ENCODE assay signal across 28 mouse cellular contexts in the genomic region with DNA sequence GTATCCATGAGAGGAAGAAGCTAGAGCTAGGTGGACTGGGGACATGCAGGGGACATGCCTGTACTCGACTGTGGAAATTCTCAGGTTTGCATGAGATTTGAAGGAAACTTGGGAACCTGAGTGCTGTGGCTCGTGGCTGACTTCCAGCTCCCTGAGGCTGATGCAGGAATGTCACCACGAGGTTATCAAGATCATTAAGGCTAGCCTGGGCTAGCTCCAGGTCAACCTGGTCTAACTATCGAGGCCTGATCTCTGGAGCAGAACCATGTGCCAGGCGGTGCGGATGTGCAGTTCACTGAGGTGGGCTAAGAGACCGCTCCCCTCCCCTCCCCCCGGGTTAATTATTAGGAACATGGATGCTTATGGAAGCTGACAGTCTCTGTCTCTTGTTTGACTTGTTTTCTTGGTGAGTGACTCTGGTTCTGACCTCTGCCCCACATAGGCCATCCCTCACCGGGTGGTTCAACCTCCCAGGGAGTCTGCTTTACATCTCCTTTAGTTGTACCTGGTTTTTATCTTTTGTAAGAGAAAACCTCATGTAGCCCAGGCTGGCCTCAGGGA. TPM values are rescaled to one million over a fixed set of nuclear protein-coding genes. Genes with fewer than 3 reads are reported as not detected.
DNase-seq lines count a peak whose midpoint lies in the region; ATAC-seq and TF ChIP-seq lines count a peak whose summit lies in the region.
"Had no signal": no experiment of that assay in that cellular context is flagged by ENCODE, and none has a peak within 500 bp of the region (broad histone marks: within the 10 kb centered on the region; RNA-seq: fewer than 3 reads in every experiment).

No protein-coding gene starts in this region.

- 0 out of 2 replicates have a peak, but pooled peaks have one; percentile 28 for TF ChIP-seq EP300 in ES-Bruce4 (IDR thresholded peaks at IDR 0.05; ENCODE audit: insufficient read depth, low read depth, low read length)

- no peak overlapping the region for H3K4me3 ChIP-seq in liver, embryonic 13.5 days (replicated peaks)
- H3K4me3 ChIP-seq in liver, embryonic 11.5 days (ENCODE audit: low read depth, low read length) = no peak overlapping the region
- H3K4me3 ChIP-seq in E14TG2a.4 (replicated peaks; ENCODE audit: low read length) (0 out of 2 replicates have a peak overlapping the region, but pooled peaks have one; percentile 75), ES-Bruce4 (ENCODE audit: low read depth, low read length) (no peak overlapping the region)
- H3K4me3 ChIP-seq in limb, embryonic 13.5 days = no peak overlapping the region
- H3K4me3 ChIP-seq: forebrain, embryonic 13.5 days; left cerebral cortex, adult 2 months; limb, embryonic 15.5 days; midbrain, embryonic 12.5 days had no signal

- no peaks in the 10 kb centered on the region for H3K9me3 ChIP-seq in liver, embryonic 13.5 days (replicated peaks)
- H3K9me3 ChIP-seq in liver, embryonic 11.5 days (ENCODE audit: control insufficient read depth, low read length) = no peaks in the 10 kb centered on the region
- H3K9me3 ChIP-seq in E14TG2a.4 (ENCODE audit: low read length) (no peaks in the 10 kb centered on the region), ES-Bruce4 (replicated peaks; ENCODE audit: control insufficient read depth, insufficient read depth, low read length, poor library complexity, severe bottlenecking) (no peaks in the 10 kb centered on the region)
- no peaks in the 10 kb centered on the region for H3K9me3 ChIP-seq in limb, embryonic 13.5 days
- H3K9me3 ChIP-seq: forebrain, embryonic 13.5 days; hindbrain, embryonic 12.5 days; intestine, embryonic 15.5 days; limb, embryonic 15.5 days; midbrain, embryonic 12.5 days had no signal

- H3K4me1 ChIP-seq in liver, embryonic 13.5 days (replicated peaks) = peaks cover 59% of the 10 kb centered on the region
- H3K4me1 ChIP-seq in liver, embryonic 11.5 days (replicated peaks; ENCODE audit: control insufficient read depth, insufficient read depth, low read length) = peaks cover 24% of the 10 kb centered on the region
- H3K4me1 ChIP-seq in E14TG2a.4 (replicated peaks; ENCODE audit: low read depth, low read length) (peaks cover 70% of the 10 kb centered on the region), ES-Bruce4 (ENCODE audit: control insufficient read depth, insufficient read depth, low read length) (peaks cover 19% of the 10 kb centered on the region)
- H3K4me1 ChIP-seq in limb, embryonic 13.5 days = peaks cover 39% of the 10 kb centered on the region

- H3K27ac ChIP-seq in liver, embryonic 13.5 days = 0 out of 2 replicates have a peak overlapping the region, but pooled peaks have one; percentile 62
- no peak overlapping the region for H3K27ac ChIP-seq in liver, embryonic 11.5 days (ENCODE audit: low read depth, low read length)
- 0 out of 2 replicates have a peak overlapping the region, but pooled peaks have one; percentile 46 for H3K27ac ChIP-seq in ES-Bruce4 (ENCODE audit: insufficient read depth, low read length)
- no peak overlapping the region; the same call in 1 of the 2 replicates for H3K27ac ChIP-seq in limb, embryonic 13.5 days
- H3K27ac ChIP-seq: forebrain, embryonic 13.5 days; hindbrain, embryonic 12.5 days; hindbrain, postnatal 0 days; intestine, embryonic 15.5 days; left cerebral cortex, adult 2 months; limb, embryonic 15.5 days had no signal

- whole genome bisulfite sequencing in liver, embryonic 13.5 days (ENCODE audit: insufficient replicate concordance) = 66% methylated on average over 9 of the region's 9 CpGs
- 73% methylated on average over 9 of the region's 9 CpGs for WGBS in liver, embryonic 11.5 days
- 81% methylated on average over 9 of the region's 9 CpGs for WGBS in limb, embryonic 13.5 days

- TF ChIP-seq CTCF in E14TG2a.4 (conservative IDR thresholded peaks at IDR 0.05; ENCODE audit: low read length) = no peak
- TF ChIP-seq CTCF in ES-Bruce4 (IDR thresholded peaks at IDR 0.05; ENCODE audit: low read depth, low read length) = no peak

- ATAC-seq in liver, embryonic 13.5 days (ENCODE audit: low read depth) = no peak
- no peak for ATAC-seq in liver, embryonic 11.5 days (replicated peaks; ENCODE audit: low FRiP score)
- no peak for ATAC-seq in limb, embryonic 13.5 days (ENCODE audit: low FRiP score, low read depth)
- ATAC-seq: forebrain, embryonic 13.5 days; hindbrain, postnatal 0 days; intestine, embryonic 15.5 days; Patski had no signal

- peaks cover 60% of the 10 kb centered on the region for H3K27me3 ChIP-seq in liver, embryonic 13.5 days
- H3K27me3 ChIP-seq in liver, embryonic 11.5 days (replicated peaks; ENCODE audit: control insufficient read depth, insufficient read depth, low read length) = peaks cover 11% of the 10 kb centered on the region
- H3K27me3 ChIP-seq in E14TG2a.4 (ENCODE audit: insufficient read depth, low read length) = peaks cover 4% of the 10 kb centered on the region; the same call in 1 of the 2 replicates
- no peaks in the 10 kb centered on the region for H3K27me3 ChIP-seq in ES-Bruce4 (ENCODE audit: control insufficient read depth, insufficient read depth, low read length, poor library complexity, severe bottlenecking)
- no peaks in the 10 kb centered on the region for H3K27me3 ChIP-seq in limb, embryonic 13.5 days
- H3K27me3 ChIP-seq: intestine, embryonic 15.5 days; limb, embryonic 15.5 days; Patski had no signal

- no peak overlapping the region for H3K4me2 ChIP-seq in liver, embryonic 13.5 days
- no peak overlapping the region for H3K4me2 ChIP-seq in liver, embryonic 11.5 days
- H3K4me2 ChIP-seq in limb, embryonic 13.5 days (replicated peaks) = 0 out of 2 replicates have a peak overlapping the region, but pooled peaks have one; percentile 65

- no peak for DNase-seq in liver, embryonic 13.5 days
- DNase-seq in liver, embryonic 11.5 days (ENCODE audit: low spot score) = no peak
- no peak for DNase-seq in testis, postnatal 14 days (ENCODE audit: low spot score)
- no peak for DNase-seq in left cerebral cortex, adult 11 months (ENCODE audit: low spot score)
- DNase-seq: adrenal gland, postnatal 14 days; B cell, adult 2 months; cerebellum, adult 11 months; cerebellum, adult 9-10 months; cerebellum, postnatal 36 days; gastrocnemius, postnatal 36 days; heart, adult 18-20 months; heart, postnatal 36 days; kidney, postnatal 10 days; layer of hippocampus, adult 9-11 months; lung, embryonic 14.5 days; lung, postnatal 36 days; thymus, postnatal 14 days had no signal

- no peak overlapping the region for H3K9ac ChIP-seq in liver, embryonic 13.5 days
- no peak overlapping the region for H3K9ac ChIP-seq in liver, embryonic 11.5 days (ENCODE audit: low read depth, low read length)
- peak overlapping the region; percentile 47 for H3K9ac ChIP-seq in ES-Bruce4 (ENCODE audit: low read depth, poor library complexity, severe bottlenecking)
- no peak overlapping the region for H3K9ac ChIP-seq in limb, embryonic 13.5 days
- H3K9ac ChIP-seq: hindbrain, embryonic 12.5 days; intestine, embryonic 15.5 days; limb, embryonic 15.5 days had no signal

- H3K36me3 ChIP-seq in liver, embryonic 13.5 days = no peaks in the 10 kb centered on the region
- H3K36me3 ChIP-seq in liver, embryonic 11.5 days (ENCODE audit: control insufficient read depth, insufficient read depth, low read length) = no peaks in the 10 kb centered on the region
- H3K36me3 ChIP-seq in E14TG2a.4 (ENCODE audit: insufficient read depth, low read length) (no peaks in the 10 kb centered on the region), ES-Bruce4 (ENCODE audit: control insufficient read depth, insufficient read depth, low read length, poor library complexity, severe bottlenecking) (no peaks in the 10 kb centered on the region)
- H3K36me3 ChIP-seq in limb, embryonic 13.5 days = no peaks in the 10 kb centered on the region
- H3K36me3 ChIP-seq: hindbrain, embryonic 12.5 days; intestine, embryonic 15.5 days; limb, embryonic 15.5 days; midbrain, embryonic 12.5 days had no signal

- TF ChIP-seq POLR2A in ES-Bruce4 (IDR thresholded peaks at IDR 0.05; ENCODE audit: insufficient read depth, low read length) = no peak

RNA-seq across cellular contexts. Expression of a gene that starts 46.5 kb away (rescaled TPM):
- polyA plus RNA-seq in liver, embryonic 13.5 days (2015; fragmentation: Nextera tagmentation; extraction: Ambion mirVana) = 0.71 and 0.91 TPM in 2 replicates
- polyA plus RNA-seq in liver, embryonic 11.5 days (2014; fragmentation: Nextera tagmentation; extraction: Ambion mirVana) = 4.2 and 5.3 TPM in 2 replicates
- 72.7 and 87.5 TPM in 2 replicates for polyA plus RNA-seq in ES-Bruce4 (2011; ENCODE audit: insufficient read depth, insufficient read length, low read depth, missing spikeins)
- 3.1 and 4.1 TPM in 2 replicates for polyA plus RNA-seq in limb, embryonic 13.5 days (2015; fragmentation: Nextera tagmentation; extraction: Ambion mirVana)

Comparison
In these comparisons a context has a peak if more than half of its experiments do, and no peak if none do; other contexts are left out.
1. H3K27ac ChIP-seq: peak in liver, embryonic 13.5 days (single experiment) and ES-Bruce4 (single experiment); none in liver, embryonic 11.5 days (single experiment) and limb, embryonic 13.5 days (single experiment).
2. RNA of a gene that starts 46.5 kb away (polyA plus RNA-seq): 72.7 to 87.5 TPM in ES-Bruce4; 4.2 to 5.3 TPM in liver, embryonic 11.5 days, 3.1 to 4.1 TPM in limb, embryonic 13.5 days and 0.71 to 0.91 TPM in liver, embryonic 13.5 days; every median in the first group is over 10 times any median in the second.